Mouse (Mus musculus) gastrocnemius, postnatal 36 days (tissue): ENCODE results near the gene Tnks1bp1. TPM values are rescaled to one million over a fixed set of nuclear protein-coding genes. Genes with fewer than 3 reads are reported as not detected.

Experiments
- DNase-seq, 2 experiments: peaks; one replicate each; pipeline ENCODE4 v3.0.0; 2022
- intact Hi-C: fragments of 180-260 bp; cut with DNase I; formaldehyde crosslinking; loops from one replicate; pipeline ENCODE4 v1.15.1; 2025
- total RNA-seq, 2 experiments: library from RNA; stranded (reverse); gene quantifications; 2 replicates each; pipeline ENCODE4 v1.2.3; 2021

The Tnks1bp1 gene
- total RNA-seq, 2 experiments from 2014 or later = 27.2 to 29.6 TPM

DNA sequence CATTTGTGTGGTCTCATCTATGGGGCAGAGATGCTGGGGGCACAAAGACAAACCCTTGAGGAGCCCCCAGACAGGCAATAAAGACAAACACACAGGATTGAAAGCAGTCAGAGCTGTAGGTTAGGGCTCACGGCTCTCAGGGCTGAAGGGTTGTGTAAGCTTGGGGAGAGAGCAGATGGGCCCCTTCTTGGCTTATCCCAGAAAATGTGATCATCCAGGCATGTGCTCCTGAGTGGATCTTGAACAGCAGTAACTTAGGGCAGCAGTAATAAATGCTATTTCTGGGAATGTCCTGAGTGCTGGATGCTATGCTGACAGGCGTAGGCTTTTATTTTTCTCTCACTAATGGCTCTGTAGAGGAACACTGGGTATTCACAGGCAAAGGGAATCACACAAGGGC, 20.8 kb downstream of the Tnks1bp1 start:
- intact Hi-C loops = no loop called here
- DNase-seq = no peak

DNA sequence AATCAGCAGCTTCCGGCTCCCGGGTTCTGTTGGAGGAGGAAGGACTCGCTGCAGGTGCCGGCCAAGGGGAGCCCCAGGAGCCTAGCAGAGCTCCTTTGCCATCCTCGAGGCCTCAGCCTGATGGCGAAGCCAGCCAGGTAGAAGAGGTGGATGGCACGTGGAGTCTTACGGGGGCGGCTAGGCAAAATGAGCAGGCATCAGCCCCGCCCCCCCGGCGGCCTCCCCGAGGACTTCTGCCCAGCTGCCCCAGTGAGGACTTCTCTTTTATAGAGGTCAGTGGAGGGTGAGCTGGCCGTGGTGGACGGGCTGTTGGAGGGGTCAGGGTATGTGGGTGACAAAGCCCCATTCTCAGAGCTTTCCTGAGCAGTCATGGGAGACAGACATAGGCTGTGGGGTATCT, 22.3 kb downstream of the Tnks1bp1 start:
- no peak for DNase-seq
- intact Hi-C loops = no loop called here

DNA sequence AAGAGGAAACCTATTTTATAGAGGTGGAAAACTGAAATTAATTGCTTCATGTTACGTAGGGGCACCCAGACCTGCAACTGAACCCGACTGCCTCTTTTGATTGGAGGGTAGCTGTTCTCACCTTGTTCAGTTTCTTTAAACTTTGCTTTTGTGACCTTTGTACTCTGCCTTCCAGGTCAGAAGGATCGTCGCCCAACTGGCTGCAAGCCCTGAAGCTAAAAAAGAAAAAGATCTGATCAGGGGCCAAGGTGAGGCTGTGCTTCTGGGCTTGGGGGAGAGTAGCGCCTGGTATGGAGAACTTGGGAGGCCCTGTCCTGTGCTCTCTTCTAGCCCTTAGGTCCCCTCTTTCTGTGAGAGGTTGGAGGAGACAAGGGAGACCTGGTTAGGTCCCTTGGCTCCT, 24.1 kb downstream of the Tnks1bp1 start:
- intact Hi-C loops = no loop called here

DNA sequence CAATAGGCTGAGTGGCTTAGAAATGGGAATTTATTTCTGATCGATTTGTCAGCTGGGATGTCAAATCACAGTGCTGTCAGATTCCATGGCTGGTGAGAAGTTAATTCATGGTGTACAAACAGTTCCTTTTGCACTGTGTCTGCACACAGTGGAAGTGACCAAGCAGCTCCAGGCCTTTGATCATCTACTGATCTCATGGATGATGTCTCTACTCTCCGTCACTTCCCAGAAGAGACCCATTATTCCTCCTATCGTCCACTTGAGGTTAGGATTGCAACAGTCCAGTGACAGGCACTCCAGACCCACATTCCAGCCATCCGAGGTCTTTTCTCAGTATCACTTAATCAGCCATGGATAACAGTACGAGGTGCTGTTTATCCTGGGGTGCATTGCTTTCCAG, 25.9 kb downstream of the Tnks1bp1 start:
- DNase-seq = no peak
- intact Hi-C loops = no loop called here

More for the DNA sequence above, 24.1 kb downstream of the Tnks1bp1 start:
- DNase-seq = no peak

DNA sequence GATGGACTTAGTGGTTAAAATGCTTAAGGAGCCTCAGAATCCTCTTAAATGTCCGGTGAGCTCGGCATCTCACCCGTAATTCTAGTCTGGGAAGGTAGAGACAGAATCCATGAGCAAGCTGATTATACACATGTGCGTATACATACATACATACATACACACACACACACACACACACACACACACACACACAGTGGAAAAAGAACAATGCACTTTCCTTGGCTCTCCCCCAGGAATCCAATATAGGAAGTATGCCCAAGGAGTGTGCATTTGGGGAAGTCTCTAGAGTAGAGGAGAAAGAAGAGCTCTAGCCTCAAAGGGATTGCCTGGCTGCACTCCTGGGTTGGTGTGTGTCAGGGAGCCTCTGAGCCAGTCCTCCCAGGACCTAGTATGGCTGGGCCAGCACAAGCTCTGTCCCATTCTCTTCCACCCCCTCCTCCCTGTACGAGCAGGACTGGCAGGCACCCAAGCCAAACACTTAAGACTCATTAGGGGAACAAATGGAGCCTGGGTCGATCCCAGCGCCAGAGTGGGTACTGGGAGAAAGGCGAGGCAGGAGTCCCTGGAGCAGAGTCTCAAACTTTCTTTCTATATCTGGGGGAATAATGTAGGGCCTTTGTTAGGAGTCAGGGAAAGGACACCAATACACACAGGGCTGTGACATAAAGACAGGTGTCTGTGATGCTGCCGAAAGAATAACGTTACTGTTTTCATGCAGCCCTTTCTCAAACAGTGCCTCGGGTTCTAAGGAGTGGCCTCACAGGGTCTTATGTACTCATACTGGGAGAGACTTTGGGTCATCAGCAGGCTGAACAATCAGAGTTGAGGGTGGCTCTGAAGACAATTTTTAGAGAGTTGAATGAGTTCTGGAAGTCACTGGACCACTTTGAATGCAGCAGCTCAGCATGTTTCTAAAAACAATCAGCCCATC, 41.2 kb downstream of the Tnks1bp1 start:
- intact Hi-C loops = no loop called here
- no peak for DNase-seq

DNA sequence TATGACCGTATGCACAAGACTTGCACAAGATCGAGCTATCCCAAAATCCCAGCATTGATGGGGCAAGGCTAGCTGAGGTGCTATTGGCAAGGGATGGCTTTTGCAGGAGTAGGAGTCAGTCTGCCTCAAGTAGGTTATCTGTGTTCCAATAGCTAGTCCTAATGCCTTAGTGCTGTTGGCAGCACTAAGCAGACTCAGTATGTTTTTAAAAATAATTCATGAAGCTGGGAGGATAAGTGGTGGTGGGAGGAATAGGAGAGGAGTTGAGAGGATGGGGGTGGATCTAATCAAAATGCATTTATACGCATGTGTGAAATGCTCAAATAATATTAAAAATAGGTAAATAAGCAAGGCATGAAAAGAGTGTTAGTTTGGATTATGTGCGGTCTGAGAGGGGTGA, 43.5 kb downstream of the Tnks1bp1 start:
- no peak for DNase-seq

DNA sequence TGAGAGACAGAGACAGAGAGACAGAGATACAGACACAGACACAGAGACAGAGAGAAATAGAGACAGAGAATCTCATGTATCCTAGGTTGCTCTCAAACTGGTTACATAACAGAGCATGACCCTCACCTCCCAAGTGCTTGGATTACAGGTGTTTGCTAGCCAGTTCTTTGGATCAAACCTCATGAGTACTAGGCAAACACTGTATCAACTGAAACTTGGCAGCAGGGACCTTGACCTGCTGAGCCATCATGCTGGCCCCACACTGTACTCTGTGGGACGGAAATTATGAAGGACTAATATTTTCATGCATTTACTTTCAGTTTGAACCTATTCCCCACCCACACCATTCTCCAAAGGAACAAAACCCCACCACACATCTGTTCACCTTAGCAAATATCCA, 45.6 kb downstream of the Tnks1bp1 start:
- intact Hi-C loops = no loop called here
- no peak for DNase-seq

More for the DNA sequence above, 43.5 kb downstream of the Tnks1bp1 start:
- intact Hi-C loops = no loop called here

DNA sequence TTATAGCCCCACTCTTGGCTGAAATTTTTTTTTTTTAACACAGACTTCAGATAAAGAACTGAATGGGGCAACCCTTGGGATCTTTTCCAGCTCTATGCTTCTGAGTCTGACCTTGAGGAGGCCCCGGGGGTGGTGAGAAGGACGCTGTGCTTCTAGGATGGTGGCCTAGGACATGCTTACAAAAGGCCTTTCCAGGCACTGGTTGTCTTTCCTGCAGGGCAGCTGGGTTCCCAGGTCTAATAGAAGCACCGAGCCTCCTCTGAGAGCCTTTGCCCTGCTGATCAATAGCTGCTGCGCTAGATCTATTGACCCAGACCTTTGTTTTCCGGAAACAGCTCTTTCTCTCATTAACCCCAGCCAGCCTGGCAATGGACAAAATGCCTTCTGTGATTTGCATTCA, 48.1 kb downstream of the Tnks1bp1 start:
- intact Hi-C loops = no loop called here
- no peak for DNase-seq

DNA sequence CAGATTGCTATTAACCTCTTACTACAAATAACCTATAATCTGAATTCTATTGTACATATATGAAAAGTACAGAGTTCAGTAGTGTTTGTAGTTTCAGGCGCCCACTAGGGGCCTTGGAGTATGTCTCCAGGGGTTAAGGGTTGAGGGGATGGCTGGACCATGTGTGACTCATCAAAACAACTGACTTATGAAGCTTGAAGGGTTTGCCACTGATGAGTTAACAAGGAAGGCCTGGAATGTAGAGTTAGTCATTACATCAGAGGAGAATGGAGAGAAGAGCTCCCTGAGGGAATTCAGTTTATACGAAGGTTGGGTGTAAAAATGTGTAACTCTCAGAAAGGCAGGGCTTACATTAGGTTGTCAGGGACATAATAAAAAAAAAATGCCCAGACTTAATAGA, 50.2 kb downstream of the Tnks1bp1 start:
- DNase-seq = no peak
- intact Hi-C loops = no loop called here

DNA sequence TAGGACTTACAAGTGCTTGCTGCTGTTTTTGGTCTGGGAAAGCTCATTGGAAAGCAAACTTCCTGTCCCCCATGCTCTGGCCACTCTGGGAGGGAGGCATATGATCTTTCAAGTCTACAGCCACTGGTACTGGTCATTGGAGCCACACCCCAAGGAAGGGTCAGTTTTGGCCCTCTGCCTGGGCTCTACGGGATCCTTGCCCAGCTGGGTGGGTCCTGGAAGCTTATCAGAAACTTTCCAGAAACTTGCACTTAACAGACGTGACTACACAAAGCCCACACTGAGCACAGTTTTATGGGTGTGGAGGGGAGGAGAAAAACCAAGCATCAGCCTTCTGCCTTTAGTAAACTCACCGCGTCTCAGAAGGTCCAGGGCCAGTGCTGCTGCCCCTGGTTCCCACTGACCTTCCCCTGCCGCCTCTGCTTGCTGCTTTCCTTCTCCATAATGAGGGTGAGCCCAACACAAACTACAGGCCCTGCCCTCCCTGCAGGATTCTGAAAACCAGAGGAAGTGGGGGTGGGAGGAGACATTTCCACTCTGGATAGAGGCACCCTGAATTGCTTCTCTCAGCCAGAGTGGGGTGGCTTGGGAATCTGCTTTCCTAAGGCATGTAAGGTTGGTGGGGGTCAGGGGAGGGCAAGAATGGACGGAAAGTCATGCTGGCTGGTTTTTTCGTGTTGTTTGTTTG, 51.1 kb downstream of the Tnks1bp1 start:
- peak; percentile 68 to 83 for DNase-seq
- intact Hi-C loops = no loop called here

DNA sequence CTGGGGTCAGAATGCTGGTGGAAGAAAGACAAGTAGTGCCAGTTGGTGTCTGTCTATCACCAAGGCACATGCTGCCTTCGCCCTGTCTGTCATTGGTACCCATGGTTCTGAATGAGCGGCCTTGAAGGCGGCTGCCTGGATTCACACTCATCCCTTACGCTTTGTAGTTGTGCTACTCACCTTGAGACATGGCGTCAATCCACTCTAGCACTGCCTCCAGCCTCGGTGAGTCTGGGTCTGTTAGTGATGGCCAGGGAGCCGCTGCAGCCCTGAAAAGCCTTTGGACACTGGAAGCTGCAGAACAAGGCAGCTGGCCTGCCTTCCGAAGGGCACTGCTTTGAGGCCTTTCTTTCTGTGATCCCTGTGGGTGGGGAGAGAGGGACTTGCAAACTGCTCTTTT, 55.4 kb downstream of the Tnks1bp1 start:
- intact Hi-C loops = no loop called here
- no peak for DNase-seq

DNA sequence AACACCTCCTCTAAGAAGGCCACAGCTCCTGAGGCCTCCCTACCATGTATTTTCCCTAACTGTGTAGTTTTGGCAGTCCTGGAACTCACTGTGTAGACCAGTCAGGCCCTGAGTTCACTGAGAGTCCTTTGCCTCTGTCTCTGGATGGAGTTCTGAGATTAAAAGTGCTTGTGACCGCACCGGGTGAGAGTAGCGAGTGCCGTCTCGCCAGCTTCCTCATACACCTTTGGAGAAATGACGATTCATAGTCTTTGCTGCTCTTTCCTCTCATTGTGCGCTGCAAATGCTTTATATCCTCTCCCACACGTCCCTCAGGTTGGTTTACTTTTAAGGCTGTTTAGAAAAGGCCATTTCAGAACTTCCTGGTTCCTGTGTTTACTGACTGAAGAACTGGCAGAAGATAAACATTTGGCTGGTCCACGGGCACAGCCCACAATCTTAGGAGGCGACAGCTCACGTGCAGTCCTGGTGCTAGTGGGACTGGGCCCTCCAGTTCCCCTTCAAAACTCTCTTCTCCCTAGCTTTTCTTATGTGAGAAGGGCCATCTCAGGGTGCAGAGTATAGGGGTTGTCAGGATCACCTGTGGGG, 57.7 kb downstream of the Tnks1bp1 start:
- intact Hi-C loops = no loop called here

DNA sequence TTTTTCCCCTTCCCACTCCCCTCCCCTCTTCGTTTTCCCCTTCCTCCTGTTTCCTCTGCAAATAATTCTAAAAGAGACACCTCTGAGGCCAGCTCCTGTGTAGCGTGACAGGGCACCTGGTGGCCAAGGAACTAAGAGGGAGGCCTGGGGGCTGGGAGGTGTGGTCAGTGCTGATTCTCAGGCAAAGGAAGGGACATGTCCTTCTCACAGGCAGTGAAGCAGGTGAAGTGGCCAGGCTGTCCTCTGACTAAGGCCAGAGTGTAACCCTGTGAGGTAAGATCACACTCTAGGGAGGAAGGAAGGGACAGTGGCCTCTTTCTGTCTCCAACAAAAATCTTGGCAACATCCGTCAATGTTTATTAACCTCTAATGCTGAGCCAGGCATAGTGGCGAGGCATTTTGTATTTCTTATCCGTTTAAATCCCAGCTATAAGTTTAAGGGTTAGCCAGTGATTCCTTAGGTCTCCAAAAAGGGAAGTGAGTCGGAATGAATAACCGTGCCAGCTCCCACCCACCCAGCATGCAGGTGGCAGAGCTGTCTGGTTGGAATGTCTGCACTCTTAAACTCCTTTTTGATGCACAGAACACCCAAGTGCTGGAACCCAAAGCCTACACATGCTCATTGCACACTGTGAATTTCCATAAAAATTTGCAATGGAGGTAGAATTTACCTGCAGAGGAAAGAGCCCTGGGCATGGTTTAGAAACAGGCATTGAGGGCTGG, 58.4 kb downstream of the Tnks1bp1 start:
- intact Hi-C loops = no loop called here
- no peak for DNase-seq

More for the DNA sequence above, 57.7 kb downstream of the Tnks1bp1 start:
- DNase-seq = no peak

DNA sequence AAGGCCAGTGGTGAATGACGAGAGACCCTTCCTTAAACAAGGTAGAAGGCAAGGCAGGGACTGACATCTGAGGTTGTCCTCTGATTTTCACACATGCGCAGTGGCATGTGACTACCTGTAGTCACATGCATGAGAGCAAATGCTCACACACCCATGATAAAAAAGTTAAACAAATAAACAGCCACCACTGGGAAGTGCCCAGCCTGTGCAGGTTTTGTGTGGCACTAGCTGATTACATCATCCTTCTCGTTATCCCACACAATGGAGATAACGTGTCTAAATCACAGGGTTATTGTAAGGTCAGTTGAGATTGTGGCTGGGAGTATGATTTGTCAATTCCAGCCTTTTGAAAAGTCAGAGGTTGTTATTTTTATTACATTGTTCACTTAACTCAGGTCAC, 59.1 kb downstream of the Tnks1bp1 start:
- DNase-seq = no peak
- intact Hi-C loops = no loop called here

DNA sequence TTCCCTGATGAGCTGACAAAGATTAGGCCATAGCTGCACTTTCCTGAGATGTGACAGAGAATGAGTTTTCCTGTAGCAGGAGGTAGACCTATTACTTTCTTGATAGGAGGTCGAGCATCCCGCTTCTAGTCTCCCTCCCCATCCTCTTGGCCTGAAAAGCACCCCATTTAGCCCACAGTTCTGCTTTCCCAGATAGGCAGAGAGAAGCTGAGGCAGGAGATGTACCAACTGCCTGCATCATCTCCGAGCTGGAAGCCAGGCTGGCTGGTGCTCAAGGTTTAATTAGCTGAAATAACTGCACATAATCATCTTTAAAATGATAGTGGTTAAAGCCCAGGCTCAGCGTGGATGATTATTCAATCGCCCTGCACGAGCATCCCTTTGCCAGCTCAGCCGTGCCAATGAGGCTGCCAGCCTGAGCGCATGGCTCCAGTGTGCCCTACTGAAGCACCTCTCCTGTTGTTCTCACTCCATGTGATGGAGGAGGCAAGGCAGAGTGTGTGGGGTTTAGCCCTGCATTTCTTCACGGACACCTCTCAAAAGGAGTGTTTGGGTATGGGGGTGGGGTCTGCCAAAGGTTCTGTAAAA, 62.6 kb downstream of the Tnks1bp1 start:
- DNase-seq = no peak
- intact Hi-C loops = no loop called here

Other genes starting within 250 kb of the Tnks1bp1 start
- gene Ube2l6, start 249.2 kb upstream of the Tnks1bp1 start, total RNA-seq = 1 to 10 TPM; 2.6 to 3.5 TPM
- gene Smtnl1, start 225.4 kb upstream of the Tnks1bp1 start, total RNA-seq = 10 to 100 TPM; 58.7 to 84.0 TPM
- gene Timm10, start 221.0 kb upstream of the Tnks1bp1 start, total RNA-seq = 10 to 100 TPM; 39.6 to 55.9 TPM
- 10 to 100 TPM in 1 of 2 experiments, 1 to 10 TPM in 1; 7.6 to 19.2 TPM for gene Slc43a1, start 209.2 kb upstream of the Tnks1bp1 start, total RNA-seq
- gene Rtn4rl2, start 161.3 kb upstream of the Tnks1bp1 start, total RNA-seq = under 1 TPM; 0.20 to 0.26 TPM
- 10 to 100 TPM; 17.9 to 30.2 TPM for gene Slc43a3, start 111.4 kb upstream of the Tnks1bp1 start, total RNA-seq
- gene Prg2, start 67.6 kb upstream of the Tnks1bp1 start, total RNA-seq = not detected
- not detected for gene Prg3, start 59.8 kb upstream of the Tnks1bp1 start, total RNA-seq
- 10 to 100 TPM; 24.4 to 28.3 TPM for gene Ssrp1, start 10.8 kb upstream of the Tnks1bp1 start, total RNA-seq
- gene P2rx3, start 10.6 kb upstream of the Tnks1bp1 start, total RNA-seq = under 1 TPM; 0.57 to 0.69 TPM
- gene Aplnr, start 88.2 kb downstream of the Tnks1bp1 start, total RNA-seq = 10 to 100 TPM in 1 of 2 experiments, 1 to 10 TPM in 1; 8.8 to 14.6 TPM
- gene Lrrc55, start 149.2 kb downstream of the Tnks1bp1 start, total RNA-seq = 1 to 10 TPM in 1 of 2 experiments, under 1 TPM in 1; 0.76 to 1.5 TPM